Comparison of ENCODE assay signal across 15 mouse cellular contexts in the genomic region with DNA sequence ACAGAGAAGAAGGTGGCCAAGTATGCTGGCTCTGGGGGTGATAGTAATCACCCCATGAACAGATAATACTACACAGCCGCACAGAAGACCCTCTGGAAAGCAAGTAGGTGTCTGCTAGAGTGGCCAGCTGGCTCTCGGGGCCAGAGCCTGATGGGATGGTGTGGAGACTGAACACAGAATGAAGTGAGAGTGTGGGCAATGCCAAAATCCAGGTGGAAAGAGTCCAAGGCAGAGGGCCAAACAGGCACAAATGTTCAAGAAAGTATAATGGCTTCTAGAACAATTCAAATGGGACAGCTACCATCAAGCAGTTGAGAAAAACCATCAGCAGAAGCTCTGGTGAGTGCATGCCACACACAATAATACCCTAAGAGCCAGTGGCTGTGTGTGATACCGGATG.
DNase-seq lines count a peak whose midpoint lies in the region; ATAC-seq and TF ChIP-seq lines count a peak whose summit lies in the region.
"Had no signal": no experiment of that assay in that cellular context is flagged by ENCODE, and none has a peak within 500 bp of the region (broad histone marks: within the 10 kb centered on the region; RNA-seq: fewer than 3 reads in every experiment).

No protein-coding gene starts in this region.

- no peak overlapping the region for H3K9ac ChIP-seq in intestine, embryonic 15.5 days
- H3K9ac ChIP-seq: embryonic facial prominence, embryonic 12.5 days; forebrain, embryonic 15.5 days; heart, embryonic 12.5 days; hindbrain, embryonic 14.5 days had no signal

- H3K4me2 ChIP-seq in intestine, embryonic 15.5 days (replicated peaks) = no peak overlapping the region
- H3K4me2 ChIP-seq: embryonic facial prominence, embryonic 12.5 days; forebrain, embryonic 15.5 days; heart, embryonic 12.5 days; hindbrain, embryonic 14.5 days had no signal

- H3K27me3 ChIP-seq in heart, embryonic 10.5 days (ENCODE audit: insufficient read depth, poor library complexity, severe bottlenecking) = peaks cover 15% of the 10 kb centered on the region; the same call in 1 of the 2 replicates
- H3K27me3 ChIP-seq in cerebellum, adult 2 months (ENCODE audit: control insufficient read depth, insufficient read depth, low read length) = no peaks in the 10 kb centered on the region; the same call in 1 of the 2 replicates
- no peaks in the 10 kb centered on the region for H3K27me3 ChIP-seq in intestine, embryonic 15.5 days (replicated peaks)
- H3K27me3 ChIP-seq: embryonic facial prominence, embryonic 12.5 days; heart, embryonic 12.5 days had no signal

- no peaks in the 10 kb centered on the region for H3K36me3 ChIP-seq in heart, embryonic 10.5 days
- no peaks in the 10 kb centered on the region for H3K36me3 ChIP-seq in intestine, embryonic 15.5 days
- H3K36me3 ChIP-seq: embryonic facial prominence, embryonic 12.5 days; forebrain, embryonic 15.5 days; heart, embryonic 12.5 days; hindbrain, embryonic 10.5 days had no signal

- peak; percentile 24 for DNase-seq in heart, adult 11 months
- no peak for DNase-seq in heart, embryonic 10.5 days (ENCODE audit: low spot score)
- DNase-seq in cerebellum, adult 2 months = peak; percentile 13 to 17
- peak; percentile 80 to 83 for DNase-seq in cerebellum, postnatal 10 days
- no peak for DNase-seq in layer of hippocampus, adult 9-10 months (ENCODE audit: low spot score)
- DNase-seq in gastrocnemius, postnatal 14 days = no peak
- DNase-seq: adrenal gland, postnatal 25 days; heart, adult 2 months had no signal

- no peaks in the 10 kb centered on the region for H3K9me3 ChIP-seq in heart, embryonic 10.5 days
- H3K9me3 ChIP-seq in intestine, embryonic 15.5 days = no peaks in the 10 kb centered on the region
- H3K9me3 ChIP-seq: embryonic facial prominence, embryonic 12.5 days; forebrain, embryonic 15.5 days; hindbrain, embryonic 10.5 days had no signal

- H3K4me1 ChIP-seq in heart, embryonic 10.5 days = no peaks in the 10 kb centered on the region
- no peaks in the 10 kb centered on the region for H3K4me1 ChIP-seq in cerebellum, adult 2 months (ENCODE audit: control insufficient read depth, insufficient read depth, low read length)
- H3K4me1 ChIP-seq in intestine, embryonic 15.5 days (replicated peaks) = no peaks in the 10 kb centered on the region
- H3K4me1 ChIP-seq: embryonic facial prominence, embryonic 12.5 days; heart, embryonic 12.5 days; hindbrain, embryonic 10.5 days had no signal

- 77% methylated on average over 3 of the region's 3 CpGs for WGBS in heart, embryonic 10.5 days
- 10% methylated on average over 3 of the region's 3 CpGs for WGBS in cerebellum, adult 2 months
- 84% methylated on average over 3 of the region's 3 CpGs for WGBS in intestine, embryonic 15.5 days

- no peak for TF ChIP-seq POLR2A in cerebellum, adult 2 months (IDR thresholded peaks at IDR 0.05; ENCODE audit: borderline replicate concordance, insufficient read depth, low read length)

- no peak for TF ChIP-seq CTCF in cerebellum, adult 2 months (IDR thresholded peaks at IDR 0.05; ENCODE audit: borderline replicate concordance, insufficient read depth, low read depth, low read length)

- intact Hi-C loops in gastrocnemius, postnatal 14 days (cut with DNase I; ENCODE audit: low total_unique reads) = no loop called here

- H3K4me3 ChIP-seq in heart, embryonic 10.5 days = no peak overlapping the region
- no peak overlapping the region for H3K4me3 ChIP-seq in cerebellum, adult 2 months (replicated peaks; ENCODE audit: insufficient read depth, low read depth, low read length)
- no peak overlapping the region for H3K4me3 ChIP-seq in intestine, embryonic 15.5 days (replicated peaks)
- H3K4me3 ChIP-seq: embryonic facial prominence, embryonic 12.5 days; forebrain, embryonic 15.5 days; heart, adult 2 months; heart, embryonic 12.5 days; hindbrain, embryonic 10.5 days had no signal

- ATAC-seq in intestine, embryonic 15.5 days = no peak
- ATAC-seq: forebrain, embryonic 15.5 days; intestine, embryonic 16.5 days had no signal

- H3K27ac ChIP-seq in heart, embryonic 10.5 days = no peak overlapping the region
- no peak overlapping the region for H3K27ac ChIP-seq in cerebellum, adult 2 months (ENCODE audit: insufficient read depth, low read length)
- no peak overlapping the region for H3K27ac ChIP-seq in intestine, embryonic 15.5 days
- H3K27ac ChIP-seq: embryonic facial prominence, embryonic 12.5 days; forebrain, embryonic 15.5 days; heart, adult 2 months; hindbrain, embryonic 10.5 days; hindbrain, embryonic 14.5 days had no signal

Comparison
In these comparisons a context has a peak if more than half of its experiments do, and no peak if none do; other contexts are left out.
1. DNase-seq: peak in heart, adult 11 months (single experiment), cerebellum, adult 2 months (2 of 2) and cerebellum, postnatal 10 days (2 of 2); none in heart, embryonic 10.5 days (single experiment), layer of hippocampus, adult 9-10 months (single experiment) and gastrocnemius, postnatal 14 days (single experiment).